Mouse (Mus musculus) ES-Bruce4 (cell line): ENCODE results near the gene Gipr.

Experiments used
- CTCF ChIP-seq: IDR thresholded peaks from one replicate; pipeline ENCODE4 v1.8.1; 2011; ENCODE audit warnings: low read depth, low read length
- EP300 ChIP-seq: IDR thresholded peaks from 2 replicates; pipeline ENCODE4 v1.6.1; 2011; ENCODE audit warnings: low read depth, low read length; ENCODE audit not compliant: insufficient read depth
- POLR2A ChIP-seq: IDR thresholded peaks from one replicate; pipeline ENCODE4 v1.8.1; 2011; ENCODE audit warnings: low read length; ENCODE audit not compliant: insufficient read depth

GRCm38 (mm10) chr7:19158601-19159000 lies 7.3 kb downstream of the Gipr start:
- TF ChIP-seq CTCF (no peak), EP300 (no peak), POLR2A (no peak)
